Mouse (Mus musculus) cerebellum, adult (tissue): Measurements from ENCODE around the gene Med15.

Experiments
- ATAC-seq: cut with Nextera tagmentation; 2 replicates; pipeline ENCODE4 v1.9.2; 2017; ENCODE audit warnings: mild to moderate bottlenecking, moderate library complexity, mixed read lengths; ENCODE audit not compliant: insufficient number of reproducible peaks, low FRiP score, low TSS enrichment

Med15 gene

DNA sequence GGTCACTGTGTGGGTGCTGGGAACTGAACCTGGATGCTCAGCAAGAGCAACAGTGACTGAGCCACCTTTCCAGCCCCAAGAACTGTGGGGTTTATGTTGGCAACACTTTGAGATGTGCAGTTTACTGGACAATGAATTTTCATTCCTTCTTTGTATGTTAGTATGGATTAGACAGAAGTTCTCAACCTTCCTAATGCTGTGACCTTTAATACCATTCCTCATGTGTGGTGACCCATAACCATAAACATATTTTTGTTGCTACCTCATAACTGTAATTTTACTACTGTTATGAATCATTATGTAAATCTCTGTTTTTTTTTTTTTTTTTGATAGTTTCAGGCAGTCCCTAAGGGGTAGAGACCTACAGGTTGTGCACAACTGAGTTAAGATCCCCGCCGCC is 955 bp upstream of the Med15 start:
- ATAC-seq, result no peak

DNA sequence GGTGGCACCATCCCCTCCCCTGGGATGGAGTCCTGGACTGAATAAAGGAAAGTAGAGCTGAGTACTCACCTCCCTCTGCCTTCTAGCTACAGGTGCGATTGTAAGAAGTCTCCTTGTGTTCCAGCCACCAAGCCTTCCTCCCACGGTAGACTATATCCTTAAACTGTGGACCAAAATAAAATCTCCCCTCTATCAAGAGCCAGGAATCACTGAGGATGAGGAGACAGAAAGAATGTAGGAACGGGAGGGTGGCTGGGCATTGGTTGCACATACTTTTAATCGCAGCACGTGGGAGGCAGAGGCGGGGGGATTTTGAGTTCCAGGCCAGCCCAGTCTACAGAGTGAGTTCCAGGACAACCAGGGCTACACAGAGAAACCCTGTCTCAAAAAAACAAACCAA is 260 bp downstream of the Med15 start:
- ATAC-seq, result no peak

DNA sequence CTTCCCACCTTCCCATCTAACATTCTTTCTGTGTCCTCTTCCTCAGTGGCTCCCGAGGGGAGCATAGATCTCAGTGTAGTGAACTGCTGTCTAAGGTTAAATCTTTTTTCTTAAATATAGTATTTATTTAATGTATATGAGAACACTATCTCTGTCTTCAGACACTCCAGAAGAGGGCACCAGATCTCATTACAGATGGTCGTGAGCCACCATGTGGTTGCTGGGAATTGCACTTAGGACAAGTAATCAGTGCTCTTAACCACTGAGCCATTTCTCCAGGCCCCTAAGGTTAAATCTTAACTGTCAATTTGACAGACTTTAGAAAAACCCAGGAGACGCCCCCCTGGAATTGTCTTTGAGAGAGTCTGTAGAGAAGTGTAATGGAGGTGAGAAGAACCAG is 670 bp downstream of the Med15 start:
- ATAC-seq, result no peak

DNA sequence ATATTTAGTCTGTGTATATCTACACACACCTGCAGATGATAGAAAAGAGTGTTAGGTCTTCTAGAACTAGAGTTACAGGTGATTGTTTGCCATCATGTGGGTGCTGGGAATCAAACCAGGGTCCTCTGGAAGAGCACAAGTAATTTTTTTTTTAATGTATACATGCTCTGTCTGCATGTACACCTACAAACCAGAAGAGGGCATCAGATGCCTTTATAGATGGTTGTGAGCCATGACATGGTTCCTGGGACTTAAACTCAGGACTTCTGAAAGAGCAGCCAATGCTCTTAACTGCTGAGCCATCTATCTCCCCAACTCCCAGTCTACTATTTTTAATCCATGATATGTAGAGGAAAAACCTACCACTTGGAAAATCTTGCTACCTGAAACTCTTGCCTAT is 2.7 kb downstream of the Med15 start:
- no peak for ATAC-seq

DNA sequence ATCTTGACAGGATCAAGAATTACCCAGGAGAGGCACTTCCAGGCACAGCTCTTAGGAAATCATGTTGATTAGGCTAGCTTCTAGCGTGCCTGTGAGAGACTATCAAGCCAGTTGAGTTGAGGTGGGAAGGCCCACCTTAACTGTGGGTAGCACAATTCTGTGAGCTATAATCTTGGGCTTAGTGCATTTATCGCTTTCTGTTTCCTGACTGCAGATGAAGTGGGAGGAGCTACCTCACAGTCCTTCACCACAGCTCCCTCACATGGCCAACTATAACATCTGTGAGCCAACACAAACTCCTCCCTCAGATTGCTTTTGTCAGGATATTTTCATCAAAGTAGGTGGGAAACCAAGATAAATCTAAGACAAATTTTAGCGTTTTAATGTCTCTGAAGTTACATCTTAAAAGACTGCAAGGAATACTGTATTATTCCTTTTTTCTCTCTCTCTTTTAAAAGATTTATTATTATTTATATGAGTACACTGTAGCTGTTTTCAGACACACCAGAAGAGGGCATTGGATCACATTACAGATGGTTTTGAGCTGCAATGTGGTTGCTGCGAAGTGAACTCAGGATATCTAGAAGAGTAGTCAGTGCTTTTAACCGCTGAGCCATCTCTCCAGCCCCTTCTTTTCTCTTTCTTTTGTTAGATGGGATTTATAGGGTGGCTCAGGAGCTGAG is 5.4 kb downstream of the Med15 start:
- no peak for ATAC-seq

DNA sequence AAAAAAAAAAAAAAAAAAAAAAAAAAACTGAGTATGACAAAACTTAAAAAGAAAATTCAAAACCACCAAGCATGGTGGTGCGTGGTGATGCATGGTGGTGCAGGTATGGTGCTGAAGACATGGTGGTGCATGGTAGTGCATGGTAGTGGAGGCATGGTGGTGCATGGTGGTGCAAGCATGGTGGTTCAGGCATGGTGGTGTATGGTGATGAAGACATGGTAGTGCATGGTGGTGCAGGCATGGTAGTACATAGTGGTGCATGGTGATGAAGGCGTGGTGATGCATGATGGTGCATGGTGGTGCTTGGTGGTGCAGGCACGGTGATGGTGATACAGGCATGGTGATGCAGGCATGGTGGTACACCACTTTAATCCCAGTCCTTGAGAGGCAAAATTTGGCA is 8.2 kb downstream of the Med15 start:
- ATAC-seq, result no peak

DNA sequence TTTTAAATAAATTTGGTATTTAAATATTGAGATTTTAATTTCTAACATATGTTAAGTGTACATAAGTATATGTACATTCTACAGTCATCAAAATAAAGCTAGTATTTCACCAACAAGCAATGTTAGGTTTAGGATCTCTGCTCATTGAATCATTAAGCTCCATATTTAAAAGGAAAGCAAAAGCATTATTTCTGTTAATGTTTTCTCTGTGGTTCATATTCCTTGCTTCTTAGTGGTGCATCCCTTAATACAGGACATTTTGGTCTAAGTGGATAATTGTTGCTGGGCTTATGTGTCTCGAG is 9.4 kb downstream of the Med15 start:
- ATAC-seq, result no peak

DNA sequence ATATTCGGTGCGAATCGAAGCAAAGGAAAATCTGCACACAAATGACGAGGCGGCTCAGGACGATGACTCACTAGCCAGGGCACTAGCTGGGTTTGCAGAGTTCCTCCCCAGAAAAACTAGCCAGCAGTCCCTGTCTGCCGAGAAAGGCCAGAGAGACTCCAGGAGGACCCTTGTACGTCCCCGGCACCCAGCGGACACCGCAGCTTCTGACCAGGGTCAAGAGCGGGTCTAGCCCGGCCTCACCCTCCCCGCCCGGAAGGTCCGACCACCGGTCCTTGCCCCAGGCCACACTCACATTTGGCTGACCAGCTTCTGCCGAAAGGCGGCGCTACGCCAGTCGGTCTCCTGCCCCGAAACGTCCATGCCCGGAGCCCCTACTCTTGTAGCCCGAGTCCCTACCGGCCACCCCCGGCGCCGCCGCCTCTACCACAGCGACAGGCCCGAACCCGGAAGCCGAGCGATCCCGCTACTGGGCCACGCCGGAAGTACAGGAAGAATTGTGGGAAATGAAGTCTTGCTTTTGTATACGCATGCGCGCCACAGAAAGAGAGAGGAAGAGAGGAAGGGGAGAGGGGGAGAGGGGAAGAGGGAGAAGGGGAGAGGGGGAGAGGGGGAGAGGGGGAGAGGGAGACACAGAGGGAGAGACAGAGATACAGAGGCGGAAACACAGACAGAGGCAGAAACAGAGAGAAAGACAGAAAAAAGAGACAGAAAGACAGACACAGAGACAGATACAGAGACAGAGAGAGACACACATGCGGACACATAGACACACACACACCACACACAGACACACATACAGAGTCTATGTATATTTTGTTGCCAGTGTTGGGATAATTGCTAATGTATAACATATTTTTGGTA is 10.0 kb downstream of the Med15 start:
- ATAC-seq, result peak; percentile 92

DNA sequence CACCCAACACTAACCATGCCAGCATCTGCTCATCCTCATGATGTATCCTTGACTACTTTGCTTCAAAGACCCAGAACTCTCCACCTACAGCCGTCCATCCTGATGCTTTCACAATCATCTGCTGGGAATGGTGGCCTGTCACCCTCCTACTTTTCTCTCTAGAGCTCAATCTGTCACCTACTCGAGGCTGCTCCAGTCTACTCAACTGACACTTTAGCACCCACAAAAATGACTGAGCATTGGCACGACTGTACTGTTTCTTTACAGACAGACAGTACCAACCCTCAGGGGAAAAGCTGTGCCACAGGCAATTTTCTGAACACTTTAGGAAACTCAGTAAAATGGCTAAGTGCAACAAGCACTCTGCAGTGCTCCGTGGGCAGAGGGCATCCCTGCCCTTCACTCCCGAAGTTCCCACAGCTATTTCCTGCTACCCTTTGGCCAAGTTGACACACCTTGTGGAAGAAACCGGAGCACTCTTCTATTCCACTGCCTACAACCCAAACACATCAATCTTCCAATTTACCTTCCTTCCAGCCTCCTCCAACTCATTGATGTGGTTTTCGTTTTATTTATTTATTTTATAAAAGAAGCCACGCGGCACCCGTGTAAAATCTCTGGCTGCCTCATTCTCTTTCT is 10.8 kb downstream of the Med15 start:
- no peak for ATAC-seq

DNA sequence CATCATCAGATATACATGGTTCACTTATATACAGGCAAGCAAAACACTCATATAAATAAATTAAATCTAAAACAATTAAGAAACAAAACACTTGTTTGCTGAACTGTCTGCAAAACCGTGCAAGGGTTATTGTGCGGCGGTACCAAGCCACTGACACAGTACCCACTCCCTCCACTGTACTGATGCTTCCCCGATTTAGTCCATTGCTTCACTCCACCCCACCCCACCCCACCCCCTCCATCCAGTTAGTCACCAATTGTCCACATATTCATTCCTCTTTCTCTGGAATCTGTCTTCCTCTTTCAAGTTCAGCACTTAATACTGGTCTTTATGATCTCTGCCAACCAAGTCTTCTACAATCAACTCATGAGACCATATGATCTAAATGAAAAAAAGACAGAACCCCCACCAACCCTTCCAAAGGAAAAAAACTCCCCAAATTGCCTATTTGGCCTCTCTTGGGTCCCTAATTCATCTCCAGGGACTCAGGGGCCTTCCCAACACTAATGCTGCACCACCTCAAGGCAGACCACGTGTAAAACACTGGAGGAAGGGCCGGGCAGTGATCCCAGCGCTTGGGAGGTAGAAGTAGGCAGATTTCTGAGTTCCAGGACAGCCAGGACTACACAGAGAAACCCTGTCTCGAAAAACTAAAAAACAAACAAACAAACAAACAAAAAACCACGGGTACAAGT is 11.4 kb downstream of the Med15 start:
- ATAC-seq, result no peak

DNA sequence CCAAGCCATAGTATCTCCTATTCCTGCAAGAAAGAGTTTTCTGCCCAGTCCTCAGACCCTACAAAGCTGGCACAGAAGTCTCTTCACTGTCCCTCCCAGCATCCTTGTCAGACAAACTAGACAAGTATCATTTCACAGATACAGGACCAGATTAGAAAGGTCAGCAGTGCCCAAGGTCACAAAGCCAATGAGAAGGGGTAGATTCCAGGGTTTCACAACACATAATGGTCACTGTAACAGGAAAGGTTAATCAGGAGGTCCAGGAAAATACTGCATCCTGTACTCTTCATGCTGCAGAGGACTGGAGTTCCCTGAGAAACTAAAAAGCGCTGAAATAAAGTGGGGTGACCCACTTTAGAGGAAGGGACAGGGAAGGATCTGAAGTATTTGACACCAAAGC is 14.9 kb downstream of the Med15 start:
- ATAC-seq, result no peak

DNA sequence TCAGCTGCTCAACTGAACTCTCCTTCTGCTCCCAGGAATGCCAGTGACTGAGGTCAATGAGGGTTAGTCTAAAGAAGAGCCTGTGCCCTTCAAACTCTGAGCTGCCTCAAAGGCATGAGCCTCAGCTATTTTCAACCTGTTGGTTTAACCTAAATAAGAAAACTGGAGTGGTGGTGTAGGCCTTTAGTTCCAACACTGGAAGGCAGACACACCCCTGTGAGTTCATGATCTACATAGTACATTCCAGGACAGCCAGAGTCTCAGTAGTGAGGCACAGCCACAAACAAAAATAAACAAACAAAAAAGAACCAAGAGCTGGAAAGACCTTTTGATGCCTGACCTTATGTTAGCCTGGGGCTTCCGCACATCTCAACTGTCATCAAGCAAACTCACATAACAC is 25.1 kb downstream of the Med15 start:
- no peak for ATAC-seq

DNA sequence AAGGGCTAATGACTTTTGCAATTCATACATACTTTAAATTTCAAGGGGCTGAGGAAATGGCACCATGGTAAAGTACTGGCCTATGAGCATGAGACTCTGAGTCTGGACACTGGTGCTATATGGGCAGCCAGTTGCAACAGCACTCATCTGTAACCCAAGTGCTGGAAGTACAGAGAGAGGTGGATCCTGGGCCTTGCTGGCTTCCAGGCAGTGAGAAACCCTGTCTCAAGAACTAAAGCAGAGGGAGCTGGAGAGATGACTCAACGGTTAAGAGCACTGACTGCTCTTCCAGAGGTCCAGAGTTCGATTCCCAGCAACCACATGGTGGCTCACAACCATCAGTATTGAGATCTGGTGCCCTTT is 31.7 kb downstream of the Med15 start:
- no peak for ATAC-seq

DNA sequence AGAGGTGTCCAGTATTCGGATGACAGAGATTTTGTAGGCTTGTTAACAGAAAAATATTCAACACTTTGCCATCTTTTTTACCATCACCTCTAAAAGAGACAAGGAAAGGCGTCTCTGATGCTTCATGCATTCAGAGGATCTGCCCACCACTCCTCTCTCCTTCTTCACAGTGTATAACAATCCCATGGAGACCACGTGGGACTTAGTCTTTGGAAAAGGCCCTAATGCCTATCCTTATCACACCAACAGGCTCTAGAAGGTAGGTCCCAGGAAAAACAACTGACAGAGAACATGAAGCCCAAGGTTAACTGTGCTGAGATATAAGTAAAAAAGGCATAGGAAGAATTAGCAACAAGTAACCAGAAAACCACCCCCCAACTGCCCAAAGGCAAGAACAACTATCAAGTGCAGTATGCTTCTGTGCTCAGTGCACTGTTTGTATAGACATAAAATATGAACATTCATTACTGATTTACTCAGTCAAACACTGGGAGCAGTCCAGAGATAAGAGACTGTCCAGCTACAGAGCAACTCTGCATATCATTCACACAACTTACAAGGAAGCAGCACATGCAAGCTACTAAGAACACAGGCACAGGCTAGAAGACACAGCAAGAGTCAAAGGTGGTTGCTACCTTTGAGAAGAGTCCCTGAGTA is 32.2 kb downstream of the Med15 start:
- ATAC-seq, result no peak

DNA sequence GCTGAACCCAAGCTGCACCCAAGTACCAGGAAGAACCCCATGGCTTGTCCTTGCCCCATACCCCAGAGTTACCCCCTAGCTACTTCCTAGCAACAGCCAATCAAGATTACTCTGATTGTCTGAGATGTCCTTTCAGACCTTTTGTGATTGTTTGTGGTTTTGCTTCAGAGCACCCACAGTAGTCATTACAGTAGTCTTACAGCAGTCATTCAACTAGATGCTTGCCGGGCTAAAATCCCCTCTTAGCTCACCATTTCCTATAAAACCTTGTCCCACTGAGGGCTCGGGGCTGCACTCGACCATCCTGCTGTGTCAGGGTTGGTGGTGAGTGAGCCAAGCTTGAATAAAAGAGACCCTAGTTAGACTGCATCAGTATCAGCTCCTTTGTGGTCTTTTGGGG is 37.8 kb downstream of the Med15 start:
- no peak for ATAC-seq

DNA sequence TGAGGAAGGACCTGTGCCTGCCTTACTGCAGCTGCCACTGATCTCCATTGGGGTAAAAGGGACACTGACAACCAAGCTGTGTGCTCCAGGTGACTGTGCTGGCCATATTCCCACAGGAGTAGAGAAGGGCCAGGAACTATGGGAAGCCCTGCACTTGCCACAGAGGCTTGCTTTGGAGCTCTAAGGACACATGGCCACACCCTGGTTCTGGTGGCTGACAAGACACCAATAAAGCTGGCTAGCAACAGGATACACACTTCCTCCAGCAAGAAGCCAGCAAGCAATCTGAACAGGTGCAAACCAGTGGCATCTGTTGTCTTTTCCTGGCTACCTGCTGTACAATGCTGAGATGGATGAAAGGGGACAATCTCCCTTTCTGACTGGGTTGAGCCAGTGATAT is 62.8 kb downstream of the Med15 start:
- ATAC-seq, result peak; percentile 64; the same call in 1 of the 2 replicates

DNA sequence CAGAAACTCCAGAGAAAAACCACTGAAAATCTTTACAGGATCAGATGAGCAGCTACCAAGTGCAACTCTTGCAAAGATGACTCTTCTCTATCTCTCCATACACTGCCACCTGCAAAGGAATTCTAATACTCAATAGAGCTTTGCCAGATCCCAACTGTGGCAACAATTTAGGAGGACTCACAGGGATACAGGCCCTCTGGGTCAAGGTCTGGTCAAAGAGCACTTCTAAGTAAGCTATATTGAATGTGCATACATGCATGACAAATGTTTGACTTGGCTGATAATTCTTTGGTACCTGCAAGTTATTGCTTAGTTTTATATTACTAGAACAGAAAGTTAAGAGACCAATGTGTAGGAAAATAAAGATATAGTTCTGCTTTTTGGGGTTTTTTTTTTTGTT is 67.1 kb downstream of the Med15 start:
- no peak for ATAC-seq

DNA sequence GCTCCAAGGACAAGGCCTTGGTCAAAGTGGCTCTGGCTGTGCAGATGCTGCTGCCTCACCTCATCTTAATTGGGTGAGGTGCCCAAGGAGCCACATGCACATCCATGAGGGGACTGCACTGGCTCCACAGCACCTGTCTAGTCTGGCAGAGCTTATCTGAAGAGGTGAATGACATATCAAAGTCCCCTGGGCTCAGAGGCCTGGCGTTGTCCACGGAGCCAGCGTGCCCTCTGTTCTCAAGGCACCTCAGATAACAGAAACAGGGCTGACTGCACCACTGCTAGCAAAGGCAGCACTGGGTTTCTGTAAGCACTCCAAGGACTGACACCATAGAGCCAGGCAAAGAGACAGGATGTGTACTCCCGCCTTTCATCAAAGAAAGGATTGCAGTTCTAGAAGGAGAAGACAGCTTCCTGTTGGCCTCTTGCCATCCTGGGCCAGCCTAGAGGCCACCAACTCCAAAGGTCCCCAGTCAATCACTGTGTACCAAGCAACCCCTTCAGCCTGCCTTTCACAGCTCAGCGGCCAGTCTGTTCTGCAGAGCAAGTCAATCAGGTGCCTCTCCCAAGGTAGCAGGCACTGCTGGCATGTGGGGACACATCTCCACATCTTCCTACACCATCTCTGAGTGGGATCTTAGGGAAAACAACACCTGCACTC is 76.3 kb downstream of the Med15 start:
- no peak for ATAC-seq

DNA sequence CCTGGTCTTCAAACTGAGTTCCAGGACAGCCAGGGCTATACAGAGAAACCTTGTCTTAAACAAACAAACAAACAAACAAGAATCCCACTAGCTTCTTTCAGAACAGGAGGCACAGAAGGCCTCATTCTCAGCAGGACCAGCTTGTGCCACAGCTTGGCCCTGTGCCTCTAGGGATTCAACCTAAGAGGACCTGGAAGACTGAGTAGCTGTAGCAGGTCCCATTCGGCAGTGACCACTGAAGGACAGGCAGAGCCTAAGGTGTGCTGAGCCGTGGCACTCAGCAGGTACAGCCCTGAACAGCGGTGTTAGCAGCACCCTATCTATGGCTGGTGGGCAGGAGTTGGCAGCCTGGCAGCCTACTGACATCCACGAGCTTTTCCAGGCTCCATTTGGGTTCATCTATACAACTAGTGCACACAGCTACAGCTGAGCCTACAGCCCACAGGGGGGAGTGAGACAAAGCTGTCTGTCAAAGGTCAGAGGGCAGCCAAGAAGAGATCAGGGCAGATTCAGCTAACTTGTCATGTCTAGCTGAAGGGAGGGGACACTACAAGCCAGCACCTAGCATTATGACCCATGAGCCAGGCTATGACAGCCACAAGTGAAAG is 78.4 kb downstream of the Med15 start:
- no peak for ATAC-seq

DNA sequence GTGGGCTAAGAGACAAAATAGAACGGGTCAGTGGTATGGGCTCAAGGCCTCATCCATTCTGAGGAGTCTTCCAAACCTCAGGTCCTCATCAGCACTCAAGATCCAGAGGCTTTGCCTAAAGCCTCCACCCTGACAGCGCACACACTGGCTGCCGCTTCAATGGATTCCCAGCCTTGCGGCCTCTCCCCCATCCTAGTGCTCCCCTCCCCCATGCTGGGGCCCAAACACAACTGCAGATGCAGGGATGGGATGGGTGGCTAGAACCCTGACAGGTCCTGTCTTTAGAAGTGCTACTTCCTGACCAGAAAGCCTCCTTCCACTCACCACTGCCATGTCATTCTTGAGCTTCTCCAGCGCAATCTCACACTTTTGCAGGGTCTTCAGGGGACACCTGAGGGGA is 79.1 kb downstream of the Med15 start:
- no peak for ATAC-seq
